Mouse (Mus musculus) cerebellum, adult 11-12 months (tissue): ENCODE data around the gene Rcan3.

Source experiments
- DNase-seq: peaks from one replicate; pipeline ENCODE4 v3.0.0; 2022

The Rcan3 gene

GRCm38 (mm10) chr4:135411633-135412032 is 22.0 kb downstream of the Rcan3 start:
- no peak for DNase-seq

GRCm38 (mm10) chr4:135406180-135406579 is 27.5 kb downstream of the Rcan3 start:
- DNase-seq: no peak

- no peak for DNase-seq
These were observed 28.7 kb downstream of the Rcan3 start for GRCm38 (mm10) chr4:135404916-135405315.

- no peak for DNase-seq
These were observed 29.6 kb downstream of the Rcan3 start for GRCm38 (mm10) chr4:135404048-135404447.

- no peak for DNase-seq
These were observed 31.8 kb downstream of the Rcan3 start for GRCm38 (mm10) chr4:135401881-135402280.

- DNase-seq: no peak
These were observed 35.7 kb downstream of the Rcan3 start, which contains the start of gene Ncmap for GRCm38 (mm10) chr4:135397991-135398390. Ncmap (minus strand) TSS chr4:135398227.

- DNase-seq: no peak
These were observed 36.1 kb downstream of the Rcan3 start for GRCm38 (mm10) chr4:135397551-135397950.

GRCm38 (mm10) chr4:135396303-135396702 is 37.4 kb downstream of the Rcan3 start:
- no peak for DNase-seq

- DNase-seq: no peak
These were observed 38.3 kb downstream of the Rcan3 start for GRCm38 (mm10) chr4:135395375-135395774.

GRCm38 (mm10) chr4:135394666-135395065 is 39.0 kb downstream of the Rcan3 start:
- DNase-seq: no peak

- no peak for DNase-seq
These were observed 40.3 kb downstream of the Rcan3 start for GRCm38 (mm10) chr4:135393381-135393780.

- no peak for DNase-seq
These were observed 40.9 kb downstream of the Rcan3 start for GRCm38 (mm10) chr4:135392801-135393200.

GRCm38 (mm10) chr4:135391014-135391413 is 42.6 kb downstream of the Rcan3 start:
- DNase-seq: no peak

GRCm38 (mm10) chr4:135385614-135386013 is 48.0 kb downstream of the Rcan3 start:
- no peak for DNase-seq

GRCm38 (mm10) chr4:135382316-135382715 is 51.3 kb downstream of the Rcan3 start:
- DNase-seq: peak; percentile 54

- DNase-seq: no peak
These were observed 52.3 kb downstream of the Rcan3 start for GRCm38 (mm10) chr4:135381355-135381754.

GRCm38 (mm10) chr4:135377241-135377640 is 56.4 kb downstream of the Rcan3 start:
- no peak for DNase-seq

GRCm38 (mm10) chr4:135375444-135375843 is 58.2 kb downstream of the Rcan3 start:
- DNase-seq: no peak

GRCm38 (mm10) chr4:135373299-135373698 is 60.4 kb downstream of the Rcan3 start:
- DNase-seq: no peak

GRCm38 (mm10) chr4:135370372-135370771 is 63.3 kb downstream of the Rcan3 start:
- no peak for DNase-seq

GRCm38 (mm10) chr4:135362828-135363227 is 70.8 kb downstream of the Rcan3 start:
- no peak for DNase-seq
